Mouse (Mus musculus) thymus, postnatal 25 days (tissue): ENCODE results near the gene Foxo3.

Experiments
- DNase-seq: peaks from one replicate; pipeline ENCODE4 v3.0.0; 2022

Foxo3 gene

GRCm38 (mm10) chr10:42276507-42277345, at the start of gene Foxo3:
Gene Foxo3 (minus strand): TSS chr10:42276755.
- peak; percentile 88 for DNase-seq

GRCm38 (mm10) chr10:42325305-42325704, 48.8 kb upstream of the Foxo3 start:
- no peak for DNase-seq

GRCm38 (mm10) chr10:42323978-42324377, 47.4 kb upstream of the Foxo3 start:
- no peak for DNase-seq

GRCm38 (mm10) chr10:42313222-42313786, 36.7 kb upstream of the Foxo3 start:
- no peak for DNase-seq

GRCm38 (mm10) chr10:42312557-42312956, 36.0 kb upstream of the Foxo3 start:
- no peak for DNase-seq

- no peak for DNase-seq
These were observed 32.1 kb upstream of the Foxo3 start for GRCm38 (mm10) chr10:42308687-42308987.

GRCm38 (mm10) chr10:42307980-42308686, 31.6 kb upstream of the Foxo3 start:
- peak; percentile 76 for DNase-seq

GRCm38 (mm10) chr10:42306422-42306821, 29.9 kb upstream of the Foxo3 start:
- no peak for DNase-seq

GRCm38 (mm10) chr10:42300805-42301204, 24.2 kb upstream of the Foxo3 start:
- DNase-seq, result no peak

- peak; percentile 25 for DNase-seq
These were observed 23.4 kb upstream of the Foxo3 start for GRCm38 (mm10) chr10:42299967-42300366.

- no peak for DNase-seq
These were observed 22.9 kb upstream of the Foxo3 start for GRCm38 (mm10) chr10:42299426-42299825.

- DNase-seq, result no peak
These were observed 21.4 kb upstream of the Foxo3 start for GRCm38 (mm10) chr10:42297954-42298353.

GRCm38 (mm10) chr10:42297109-42297508, 20.6 kb upstream of the Foxo3 start:
- DNase-seq, result no peak

- DNase-seq, result no peak
These were observed 20.0 kb upstream of the Foxo3 start for GRCm38 (mm10) chr10:42296559-42296958.

- DNase-seq, result no peak
These were observed 18.5 kb upstream of the Foxo3 start for GRCm38 (mm10) chr10:42295028-42295427.

- no peak for DNase-seq
These were observed 17.8 kb upstream of the Foxo3 start for GRCm38 (mm10) chr10:42294392-42294791.

GRCm38 (mm10) chr10:42293877-42294276, 17.3 kb upstream of the Foxo3 start:
- no peak for DNase-seq

- DNase-seq, result peak; percentile 80
These were observed 14.8 kb upstream of the Foxo3 start for GRCm38 (mm10) chr10:42291360-42291759.

- no peak for DNase-seq
These were observed 11.1 kb upstream of the Foxo3 start for GRCm38 (mm10) chr10:42287666-42288065.

- DNase-seq, result no peak
These were observed 1.8 kb upstream of the Foxo3 start for GRCm38 (mm10) chr10:42278307-42278850.

GRCm38 (mm10) chr10:42277476-42278306, 1.1 kb upstream of the Foxo3 start:
- peak; percentile 97 for DNase-seq

- DNase-seq, result no peak
These were observed 569 bp downstream of the Foxo3 start for GRCm38 (mm10) chr10:42275871-42276501.
